Mouse (Mus musculus) heart, embryonic 10.5 days (tissue): Measurements from ENCODE around the gene Socs1. TPM values are rescaled to one million over a fixed set of nuclear protein-coding genes. Genes with fewer than 3 reads are reported as not detected.

Experiments used
- DNase-seq: peaks from one replicate; pipeline ENCODE4 v3.0.0-alpha.2; 2017; ENCODE audit warnings: low spot score
- H3K27ac ChIP-seq: fragments of 300-500 bp; sonication (generic); 2 replicates; pipeline ENCODE4 v1.5.1; 2016; ENCODE audit warnings: mild to moderate bottlenecking
- H3K27me3 ChIP-seq: fragments of 300-500 bp; sonication (generic); 2 replicates; pipeline ENCODE4 v1.6.1; 2016; ENCODE audit warnings: mild to moderate bottlenecking; ENCODE audit not compliant: poor library complexity, insufficient read depth, severe bottlenecking
- H3K36me3 ChIP-seq: fragments of 300-500 bp; sonication (generic); 2 replicates; pipeline ENCODE4 v1.6.1; 2016; ENCODE audit warnings: mild to moderate bottlenecking, moderate library complexity
- H3K4me1 ChIP-seq: fragments of 300-500 bp; sonication (generic); 2 replicates; pipeline ENCODE4 v1.6.1; 2016; ENCODE audit warnings: mild to moderate bottlenecking
- H3K4me3 ChIP-seq: fragments of 300-500 bp; sonication (generic); 2 replicates; pipeline ENCODE4 v1.5.1; 2016; ENCODE audit warnings: mild to moderate bottlenecking, moderate library complexity
- H3K9me3 ChIP-seq: fragments of 300-500 bp; sonication (generic); 2 replicates; pipeline ENCODE4 v1.6.1; 2016; ENCODE audit warnings: mild to moderate bottlenecking, moderate library complexity
- WGBS: fragments of 180-500 bp; shearing (Covaris S2); methylation state at CpG from one replicate; pipeline ENCODE4 v1.1.7; 2016; 5-methylcytosine and 5-hydroxymethylcytosine counted together
- polyA plus RNA-seq: library from polyadenylated mRNA; unstranded; fragments of >200 nt; fragmentation: Nextera tagmentation; extraction: Ambion mirVana; gene quantifications from 2 replicates; pipeline ENCODE4 v1.2.1, GENCODE M21; 2016

Socs1 gene
- polyA plus RNA-seq, 1 experiment from 2014 or later = 4.1 TPM

DNA sequence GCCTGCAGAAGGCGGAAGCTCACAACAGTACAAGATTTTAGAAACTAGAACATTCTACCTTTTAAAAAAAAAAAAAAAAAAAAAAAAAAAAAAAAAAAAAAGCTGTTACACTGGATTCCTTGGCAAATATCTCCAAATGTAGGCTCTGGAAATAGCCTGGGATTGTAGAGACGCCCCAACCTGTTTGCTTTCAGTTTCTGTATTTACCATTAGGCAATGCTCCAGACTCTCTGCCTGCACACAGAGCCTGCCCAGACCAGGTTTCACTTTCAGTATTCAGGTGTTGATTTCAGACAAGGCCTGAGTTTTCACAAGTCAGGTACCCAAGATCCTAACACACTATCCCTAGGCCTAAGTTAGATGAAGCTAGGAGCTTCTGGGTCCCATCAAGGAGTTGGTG, 44.3 kb downstream of the Socs1 start:
- 84% methylated on average over 2 of the region's 2 CpGs for WGBS
- DNase-seq = no peak
- H3K4me1 ChIP-seq = peaks cover 48% of the 10 kb centered on the region

DNA sequence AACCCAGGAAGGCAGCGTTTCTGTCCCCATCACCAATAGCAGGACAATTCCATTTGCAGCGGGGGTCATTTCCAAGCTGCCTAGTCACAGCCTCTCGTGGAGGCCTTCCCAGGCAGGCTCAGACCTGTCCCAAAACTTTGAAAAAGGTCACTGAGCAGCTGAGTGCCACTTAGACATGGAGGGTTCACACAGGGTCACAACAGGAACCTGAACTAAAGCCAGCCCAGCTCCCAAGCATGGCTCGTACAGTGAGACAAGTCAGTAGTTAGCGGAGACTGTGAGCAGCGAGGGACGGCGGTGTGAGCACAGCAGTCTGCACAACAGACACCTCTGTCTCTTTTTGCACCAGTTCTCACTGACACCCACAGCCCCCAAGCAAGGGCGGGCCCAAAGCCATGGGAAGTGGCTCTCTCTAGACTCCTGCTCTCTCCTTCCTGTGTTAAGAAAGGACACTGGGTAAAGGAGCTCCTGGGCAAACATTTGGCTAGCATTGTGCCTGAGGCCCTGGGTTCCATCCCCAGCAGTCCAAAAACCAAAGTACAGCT, 45.4 kb downstream of the Socs1 start:
- peak overlapping the region; percentile 49; the same call in 1 of the 2 replicates for H3K27ac ChIP-seq
- no peak for DNase-seq
- 56% methylated on average over 9 of the region's 9 CpGs for WGBS
- H3K9me3 ChIP-seq = no peaks in the 10 kb centered on the region
- no peak overlapping the region for H3K4me3 ChIP-seq
- H3K36me3 ChIP-seq = no peaks in the 10 kb centered on the region
- H3K4me1 ChIP-seq = peaks cover 52% of the 10 kb centered on the region
- peaks cover 10% of the 10 kb centered on the region; the same call in 1 of the 2 replicates for H3K27me3 ChIP-seq

More for the DNA sequence above, 44.3 kb downstream of the Socs1 start:
- Histone ChIP-seq H3K4me3 (no peak overlapping the region), H3K27me3 (peaks cover 14% of the 10 kb centered on the region; the same call in 1 of the 2 replicates), H3K27ac (no peak overlapping the region), H3K9me3 (no peaks in the 10 kb centered on the region), H3K36me3 (no peaks in the 10 kb centered on the region)

DNA sequence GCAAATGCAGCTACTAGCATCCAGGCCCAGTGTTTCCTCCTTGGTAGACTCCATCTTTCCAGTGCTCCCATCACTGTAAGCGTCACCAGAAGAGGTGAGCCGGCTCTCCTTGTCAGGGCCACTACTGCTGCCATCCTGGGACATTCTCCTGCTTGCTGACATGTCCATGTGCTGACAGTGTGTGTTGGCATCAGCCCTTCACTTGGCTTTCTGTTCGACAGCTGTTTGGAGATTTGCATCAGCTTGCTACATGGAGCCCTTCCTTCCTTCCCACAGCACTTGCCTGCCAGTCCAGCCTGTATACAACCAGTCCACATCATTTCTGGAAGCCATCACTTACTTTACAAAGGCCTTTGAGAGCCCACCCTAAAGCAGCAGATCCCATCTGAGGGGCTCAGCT, 46.5 kb downstream of the Socs1 start:
- no peak for DNase-seq
- H3K27ac ChIP-seq = peak overlapping the region; percentile 77
- H3K27me3 ChIP-seq = 0 out of 2 replicates have a peak, but pooled peaks cover under 1% of the 10 kb centered on the region
- no peaks in the 10 kb centered on the region for H3K36me3 ChIP-seq
- H3K4me1 ChIP-seq = peaks cover 50% of the 10 kb centered on the region
- H3K9me3 ChIP-seq = no peaks in the 10 kb centered on the region
- H3K4me3 ChIP-seq = no peak overlapping the region
- WGBS = 70% methylated on average over 3 of the region's 3 CpGs

DNA sequence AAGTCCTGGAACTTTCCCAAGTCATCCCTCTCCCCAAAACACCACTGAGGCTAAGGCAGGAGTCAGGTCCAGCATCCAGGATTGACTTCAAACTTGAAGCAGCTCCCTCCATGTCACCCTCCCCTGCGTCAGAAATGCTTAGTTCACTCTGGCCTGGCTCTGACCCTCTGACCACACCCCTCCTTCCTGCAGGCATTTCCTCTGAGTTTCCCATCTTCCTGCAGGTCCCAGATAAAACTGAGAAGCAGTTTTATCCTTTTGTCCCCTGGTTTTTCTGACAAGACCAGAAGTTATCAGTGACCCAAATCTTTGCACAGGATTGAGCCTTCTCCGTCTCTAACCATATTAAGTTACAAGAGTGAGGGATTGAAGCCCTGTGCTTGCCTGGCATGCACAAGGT, 47.8 kb downstream of the Socs1 start:
- 43% methylated on average over 2 of the region's 2 CpGs for WGBS
- H3K27ac ChIP-seq = peak overlapping the region; percentile 77
- H3K27me3 ChIP-seq = no peaks in the 10 kb centered on the region
- H3K9me3 ChIP-seq = no peaks in the 10 kb centered on the region
- H3K36me3 ChIP-seq = no peaks in the 10 kb centered on the region
- H3K4me1 ChIP-seq = peaks cover 50% of the 10 kb centered on the region
- DNase-seq = no peak
- no peak overlapping the region for H3K4me3 ChIP-seq

DNA sequence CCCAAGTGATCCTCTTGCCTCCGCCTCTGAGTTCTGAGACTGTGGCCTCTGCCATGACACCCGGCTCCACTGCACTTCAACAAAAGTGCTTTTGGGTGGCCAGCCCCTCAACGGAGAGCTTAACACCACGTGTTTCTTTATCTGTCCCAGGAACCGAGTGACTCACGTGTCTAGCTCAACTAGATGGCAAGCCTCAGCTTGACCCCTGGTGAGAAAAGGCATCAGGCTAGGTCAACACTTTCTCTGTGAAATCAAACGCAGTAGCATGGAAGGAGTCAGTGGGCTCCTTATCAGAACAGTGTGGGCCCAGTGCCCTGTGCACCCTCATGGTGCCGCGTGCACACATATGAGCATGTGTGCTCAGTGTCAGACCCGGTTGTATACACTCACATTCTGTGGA, 49.0 kb downstream of the Socs1 start:
- WGBS = 45% methylated on average over 10 of the region's 10 CpGs
- Histone ChIP-seq H3K27me3 (no peaks in the 10 kb centered on the region), H3K4me1 (peaks cover 50% of the 10 kb centered on the region), H3K36me3 (no peaks in the 10 kb centered on the region), H3K27ac (peak overlapping the region; percentile 67), H3K9me3 (no peaks in the 10 kb centered on the region), H3K4me3 (no peak overlapping the region)
- no peak for DNase-seq

DNA sequence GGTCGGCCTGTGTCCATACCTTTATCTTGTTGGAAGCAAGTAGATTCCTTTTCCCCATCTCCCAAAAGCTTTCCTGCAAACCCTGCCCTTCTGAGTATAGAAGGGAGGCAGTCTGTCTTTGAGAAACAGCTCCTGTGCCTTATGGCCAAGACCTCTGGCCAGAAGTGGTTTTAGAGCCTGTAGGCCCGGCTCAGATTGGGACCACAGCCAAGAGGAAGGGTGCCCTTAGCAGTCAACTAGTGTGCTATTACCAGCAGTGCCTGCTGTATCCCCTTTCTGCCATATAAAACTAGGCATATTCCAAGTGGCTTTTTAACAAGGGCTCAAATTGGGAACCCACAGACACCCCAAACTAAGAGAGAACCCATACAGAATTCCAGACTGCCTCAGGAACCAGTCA, 49.6 kb downstream of the Socs1 start:
- 90% methylated on average over 2 of the region's 2 CpGs for WGBS

DNA sequence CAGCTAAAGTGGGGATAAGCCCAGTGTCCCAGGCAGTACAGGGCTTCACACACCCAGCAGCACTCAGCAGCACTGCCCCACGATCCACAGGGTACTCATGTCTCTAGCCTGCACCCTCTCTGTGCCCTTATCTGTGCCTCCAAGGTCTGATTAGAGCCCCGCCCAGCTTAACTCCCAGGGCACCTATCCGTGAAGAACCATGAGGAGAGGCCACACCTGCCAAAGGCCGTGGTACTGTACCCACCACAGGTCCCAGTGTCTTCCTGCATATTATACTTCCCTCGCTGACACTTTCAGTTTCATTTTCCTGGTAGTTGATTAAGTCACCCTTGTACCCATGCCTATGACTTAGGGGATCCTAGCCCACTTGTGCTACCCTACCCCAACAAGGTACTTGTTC, 52.9 kb downstream of the Socs1 start:
- no peak for DNase-seq
- no peak overlapping the region for H3K4me3 ChIP-seq
- peaks cover 23% of the 10 kb centered on the region for H3K4me1 ChIP-seq
- H3K36me3 ChIP-seq = no peaks in the 10 kb centered on the region
- H3K9me3 ChIP-seq = no peaks in the 10 kb centered on the region
- no peak overlapping the region for H3K27ac ChIP-seq
- WGBS = 72% methylated on average over 5 of the region's 5 CpGs
- H3K27me3 ChIP-seq = no peaks in the 10 kb centered on the region

More for the DNA sequence above, 49.6 kb downstream of the Socs1 start:
- Histone ChIP-seq H3K4me1 (peaks cover 47% of the 10 kb centered on the region), H3K27me3 (no peaks in the 10 kb centered on the region), H3K4me3 (no peak overlapping the region), H3K9me3 (no peaks in the 10 kb centered on the region), H3K27ac (no peak overlapping the region; the same call in 1 of the 2 replicates), H3K36me3 (no peaks in the 10 kb centered on the region)
- DNase-seq = no peak

Other genes starting within 250 kb of the Socs1 start
- gene Dexi, start 242.5 kb downstream of the Socs1 start, polyA plus RNA-seq = 11.9 and 13.8 TPM in 2 replicates
- gene Clec16a, start 240.2 kb downstream of the Socs1 start, polyA plus RNA-seq = 24.5 and 27.3 TPM in 2 replicates
- not detected in 2 replicates for gene Tnp2, start 3.1 kb upstream of the Socs1 start, polyA plus RNA-seq
- gene Prm3, start 5.4 kb upstream of the Socs1 start, polyA plus RNA-seq = not detected in 2 replicates
- not detected in 2 replicates for gene Prm2, start 10.6 kb upstream of the Socs1 start, polyA plus RNA-seq
- 0.36 TPM in 1 of 2 replicates, not detected in the other for gene Prm1, start 20.3 kb upstream of the Socs1 start, polyA plus RNA-seq
- gene Gm11172, start 27.4 kb upstream of the Socs1 start, polyA plus RNA-seq = not detected in 2 replicates
- gene Rmi2, start 49.5 kb upstream of the Socs1 start, polyA plus RNA-seq = 3.7 and 4.1 TPM in 2 replicates